Mouse (Mus musculus): ENCODE data around the gene Spa17.

Spa17 gene

GRCm38 (mm10) chr9:37592633-37593032, 20.9 kb downstream of the Spa17 start:
- no peak for TF ChIP-seq GATA4 (IDR thresholded peaks at IDR 0.05; ENCODE audit: insufficient replicate concordance, low read length)

- no peak for TF ChIP-seq GATA4 (IDR thresholded peaks at IDR 0.05; ENCODE audit: insufficient replicate concordance, low read length)
Measured at GRCm38 (mm10) chr9:37592025-37592424, 21.5 kb downstream of the Spa17 start.

GRCm38 (mm10) chr9:37590381-37590780, 23.1 kb downstream of the Spa17 start:
- no peak for TF ChIP-seq GATA4 (IDR thresholded peaks at IDR 0.05; ENCODE audit: insufficient replicate concordance, low read length)

GRCm38 (mm10) chr9:37586718-37587117, 26.8 kb downstream of the Spa17 start:
- no peak for TF ChIP-seq GATA4 (IDR thresholded peaks at IDR 0.05; ENCODE audit: insufficient replicate concordance, low read length)

GRCm38 (mm10) chr9:37583594-37583993, 29.9 kb downstream of the Spa17 start:
- no peak for TF ChIP-seq GATA4 (IDR thresholded peaks at IDR 0.05; ENCODE audit: insufficient replicate concordance, low read length)

GRCm38 (mm10) chr9:37576436-37576930, 37.0 kb downstream of the Spa17 start:
- no peak for TF ChIP-seq GATA4 (IDR thresholded peaks at IDR 0.05; ENCODE audit: insufficient replicate concordance, low read length)

GRCm38 (mm10) chr9:37572204-37572876, 41.2 kb downstream of the Spa17 start:
- no peak for TF ChIP-seq GATA4 (IDR thresholded peaks at IDR 0.05; ENCODE audit: insufficient replicate concordance, low read length)

GRCm38 (mm10) chr9:37569231-37569835, 44.2 kb downstream of the Spa17 start:
- TF ChIP-seq GATA4 (IDR thresholded peaks at IDR 0.05; ENCODE audit: insufficient replicate concordance, low read length): no peak

- TF ChIP-seq GATA4 (IDR thresholded peaks at IDR 0.05; ENCODE audit: insufficient replicate concordance, low read length): no peak
Measured at GRCm38 (mm10) chr9:37568605-37569214, 44.8 kb downstream of the Spa17 start.

GRCm38 (mm10) chr9:37567892-37568604, 45.5 kb downstream of the Spa17 start:
- TF ChIP-seq GATA4 (IDR thresholded peaks at IDR 0.05; ENCODE audit: insufficient replicate concordance, low read length): no peak

- TF ChIP-seq GATA4 (IDR thresholded peaks at IDR 0.05; ENCODE audit: insufficient replicate concordance, low read length): no peak
Measured at GRCm38 (mm10) chr9:37567454-37567853, 46.1 kb downstream of the Spa17 start.

GRCm38 (mm10) chr9:37567019-37567418, 46.5 kb downstream of the Spa17 start:
- TF ChIP-seq GATA4 (IDR thresholded peaks at IDR 0.05; ENCODE audit: insufficient replicate concordance, low read length): no peak

- no peak for TF ChIP-seq GATA4 (IDR thresholded peaks at IDR 0.05; ENCODE audit: insufficient replicate concordance, low read length)
Measured at GRCm38 (mm10) chr9:37563805-37564204, 49.7 kb downstream of the Spa17 start.

GRCm38 (mm10) chr9:37560617-37561016, 52.9 kb downstream of the Spa17 start:
- no peak for TF ChIP-seq GATA4 (IDR thresholded peaks at IDR 0.05; ENCODE audit: insufficient replicate concordance, low read length)

GRCm38 (mm10) chr9:37556366-37556765, 57.2 kb downstream of the Spa17 start:
- no peak for TF ChIP-seq GATA4 (IDR thresholded peaks at IDR 0.05; ENCODE audit: insufficient replicate concordance, low read length)
